Mouse (Mus musculus) forebrain, embryonic 16.5 days (tissue): ENCODE measurements around the gene Sh2d3c. TPM values are rescaled to one million over a fixed set of nuclear protein-coding genes. Genes with fewer than 3 reads are reported as not detected.

Experiments used
- ATAC-seq: fragments of 200-750 bp; cut with Nextera tagmentation; 2 replicates; pipeline ENCODE4 v1.8.0; 2017; ENCODE audit warnings: mild to moderate bottlenecking, moderate library complexity
- H3K27ac ChIP-seq: fragments of 300-500 bp; sonication (generic); 2 replicates; pipeline ENCODE4 v1.5.1; 2014; ENCODE audit warnings: low read length, control low read depth
- H3K27me3 ChIP-seq: fragments of 300-500 bp; sonication (generic); replicated peaks from 2 replicates; pipeline ENCODE4 v1.6.1; 2014; ENCODE audit warnings: low read length; ENCODE audit not compliant: control insufficient read depth, insufficient read depth
- H3K36me3 ChIP-seq: fragments of 300-500 bp; sonication (generic); 2 replicates; pipeline ENCODE4 v1.6.1; 2014; ENCODE audit not compliant: control insufficient read depth, insufficient read depth
- H3K4me1 ChIP-seq: fragments of 300-500 bp; sonication (generic); replicated peaks from 2 replicates; pipeline ENCODE4 v1.6.1; 2014; ENCODE audit warnings: low read length; ENCODE audit not compliant: control insufficient read depth, insufficient read depth
- H3K4me2 ChIP-seq: fragments of 300-500 bp; sonication (generic); 2 replicates; pipeline ENCODE4 v1.6.1; 2014; ENCODE audit warnings: mild to moderate bottlenecking, low read length, control low read depth
- H3K4me3 ChIP-seq: fragments of 300-500 bp; sonication (generic); replicated peaks from 2 replicates; pipeline ENCODE4 v1.5.1; 2014; ENCODE audit warnings: mild to moderate bottlenecking, low read length, control low read depth
- H3K9ac ChIP-seq: fragments of 300-500 bp; sonication (generic); replicated peaks from 2 replicates; pipeline ENCODE4 v1.6.1; 2014; ENCODE audit warnings: low read depth, low read length, control low read depth
- H3K9me3 ChIP-seq: fragments of 300-500 bp; sonication (generic); 2 replicates; pipeline ENCODE4 v1.6.1; 2016; ENCODE audit warnings: low read length; ENCODE audit not compliant: control insufficient read depth
- WGBS: fragments of 180-500 bp; shearing (Covaris S2); extraction: QIAGEN DNeasy Blood & Tissue Kit; methylation state at CpG from one replicate; pipeline ENCODE4 v1.1.7; 2014; 5-methylcytosine and 5-hydroxymethylcytosine counted together
- polyA plus RNA-seq: library from polyadenylated mRNA; unstranded; fragments of >200 nt; fragmentation: Nextera tagmentation; extraction: Ambion mirVana; gene quantifications from 2 replicates; pipeline ENCODE4 v1.2.1, GENCODE M21; 2015

The Sh2d3c gene
- polyA plus RNA-seq, 1 experiment from 2014 or later, result 43.0 TPM

GRCm38 (mm10) chr2:32682721-32683417 lies 38.0 kb upstream of the Sh2d3c start:
- H3K9ac ChIP-seq, result no peak overlapping the region
- no peaks in the 10 kb centered on the region for H3K27me3 ChIP-seq
- 83% methylated on average over 14 of the region's 14 CpGs for WGBS
- no peak overlapping the region for H3K4me2 ChIP-seq
- H3K4me1 ChIP-seq, result no peaks in the 10 kb centered on the region
- H3K27ac ChIP-seq, result no peak overlapping the region
- H3K4me3 ChIP-seq, result no peak overlapping the region
- ATAC-seq, result no peak
- peaks cover 13% of the 10 kb centered on the region for H3K36me3 ChIP-seq
- no peaks in the 10 kb centered on the region for H3K9me3 ChIP-seq

- H3K27me3 ChIP-seq, result no peaks in the 10 kb centered on the region
- ATAC-seq, result no peak
- no peaks in the 10 kb centered on the region for H3K9me3 ChIP-seq
- H3K36me3 ChIP-seq, result peaks cover 13% of the 10 kb centered on the region
- H3K4me2 ChIP-seq, result no peak overlapping the region
- H3K4me3 ChIP-seq, result no peak overlapping the region
- WGBS, result 91% methylated on average over 10 of the region's 10 CpGs
- no peak overlapping the region for H3K27ac ChIP-seq
- no peak overlapping the region for H3K9ac ChIP-seq
- no peaks in the 10 kb centered on the region for H3K4me1 ChIP-seq
Observed at GRCm38 (mm10) chr2:32683701-32684100, 37.2 kb upstream of the Sh2d3c start.

GRCm38 (mm10) chr2:32684681-32685428 lies 36.0 kb upstream of the Sh2d3c start:
- Histone ChIP-seq H3K4me3 (no peak overlapping the region), H3K27me3 (no peaks in the 10 kb centered on the region), H3K36me3 (peaks cover 13% of the 10 kb centered on the region), H3K4me1 (0 out of 2 replicates have a peak, but pooled peaks cover 2% of the 10 kb centered on the region), H3K27ac (no peak overlapping the region), H3K4me2 (no peak overlapping the region), H3K9ac (no peak overlapping the region), H3K9me3 (no peaks in the 10 kb centered on the region)
- no peak for ATAC-seq
- 89% methylated on average over 15 of the region's 15 CpGs for WGBS

GRCm38 (mm10) chr2:32685807-32686206 lies 35.0 kb upstream of the Sh2d3c start:
- Histone ChIP-seq H3K4me3 (no peak overlapping the region), H3K27ac (no peak overlapping the region), H3K4me2 (no peak overlapping the region), H3K9ac (no peak overlapping the region), H3K36me3 (peaks cover 13% of the 10 kb centered on the region), H3K4me1 (0 out of 2 replicates have a peak, but pooled peaks cover 2% of the 10 kb centered on the region), H3K9me3 (no peaks in the 10 kb centered on the region), H3K27me3 (no peaks in the 10 kb centered on the region)
- WGBS, result 90% methylated on average over 3 of the region's 3 CpGs
- ATAC-seq, result no peak

GRCm38 (mm10) chr2:32686640-32687039 lies 34.2 kb upstream of the Sh2d3c start:
- no peak for ATAC-seq
- 98% methylated on average over 6 of the region's 6 CpGs for WGBS
- Histone ChIP-seq H3K4me3 (no peak overlapping the region), H3K36me3 (peaks cover 13% of the 10 kb centered on the region), H3K9me3 (no peaks in the 10 kb centered on the region), H3K27ac (no peak overlapping the region), H3K4me1 (0 out of 2 replicates have a peak, but pooled peaks cover 2% of the 10 kb centered on the region), H3K27me3 (no peaks in the 10 kb centered on the region), H3K4me2 (no peak overlapping the region), H3K9ac (no peak overlapping the region)

- Histone ChIP-seq H3K4me3 (no peak overlapping the region), H3K9ac (no peak overlapping the region), H3K36me3 (peaks cover 13% of the 10 kb centered on the region), H3K9me3 (no peaks in the 10 kb centered on the region), H3K4me2 (no peak overlapping the region), H3K27me3 (no peaks in the 10 kb centered on the region), H3K27ac (no peak overlapping the region), H3K4me1 (peaks cover 4% of the 10 kb centered on the region)
- no peak for ATAC-seq
- 94% methylated on average over 8 of the region's 8 CpGs for WGBS
Observed at GRCm38 (mm10) chr2:32687562-32687961, 33.3 kb upstream of the Sh2d3c start.

- Histone ChIP-seq H3K36me3 (peaks cover 11% of the 10 kb centered on the region), H3K4me2 (no peak overlapping the region), H3K4me1 (peaks cover 15% of the 10 kb centered on the region), H3K27ac (no peak overlapping the region), H3K9me3 (no peaks in the 10 kb centered on the region), H3K9ac (no peak overlapping the region), H3K27me3 (no peaks in the 10 kb centered on the region), H3K4me3 (no peak overlapping the region)
- no peak for ATAC-seq
- WGBS, result 16% methylated on average over 5 of the region's 5 CpGs
Observed at GRCm38 (mm10) chr2:32689420-32689819, 31.4 kb upstream of the Sh2d3c start.

GRCm38 (mm10) chr2:32691041-32691440 lies 29.8 kb upstream of the Sh2d3c start:
- WGBS, result 89% methylated on average over 11 of the region's 11 CpGs
- Histone ChIP-seq H3K9ac (no peak overlapping the region), H3K27ac (no peak overlapping the region), H3K4me1 (peaks cover 15% of the 10 kb centered on the region), H3K27me3 (no peaks in the 10 kb centered on the region), H3K36me3 (peaks cover 6% of the 10 kb centered on the region), H3K9me3 (no peaks in the 10 kb centered on the region), H3K4me2 (no peak overlapping the region), H3K4me3 (no peak overlapping the region)
- no peak for ATAC-seq

GRCm38 (mm10) chr2:32692496-32692895 lies 28.4 kb upstream of the Sh2d3c start:
- no peak for ATAC-seq
- H3K4me3 ChIP-seq, result no peak overlapping the region
- H3K9me3 ChIP-seq, result no peaks in the 10 kb centered on the region
- H3K36me3 ChIP-seq, result no peaks in the 10 kb centered on the region
- WGBS, result 92% methylated on average over 14 of the region's 14 CpGs
- no peak overlapping the region for H3K9ac ChIP-seq
- H3K4me2 ChIP-seq, result no peak overlapping the region
- H3K27ac ChIP-seq, result no peak overlapping the region
- no peaks in the 10 kb centered on the region for H3K27me3 ChIP-seq
- H3K4me1 ChIP-seq, result peaks cover 15% of the 10 kb centered on the region
